Mouse (Mus musculus) ES-E14 (cell line): ENCODE data around the gene Msx1.

Source experiments
- HCFC1 ChIP-seq: IDR thresholded peaks from 2 replicates; pipeline ENCODE4 v1.6.1; 2012; ENCODE audit warnings: low read length, inconsistent platforms, borderline replicate concordance; ENCODE audit not compliant: insufficient read depth
- MAFK ChIP-seq: IDR thresholded peaks from 2 replicates; pipeline ENCODE4 v1.6.1; 2014; ENCODE audit warnings: mild to moderate bottlenecking, low read depth, low read length, inconsistent platforms; ENCODE audit not compliant: insufficient read depth
- ZNF384 ChIP-seq: IDR thresholded peaks from 2 replicates; pipeline ENCODE4 v1.6.1; 2012; ENCODE audit warnings: low read depth, low read length, inconsistent platforms

GRCm38 (mm10) chr5:37797251-37797650 is 27.1 kb downstream of the Msx1 start:
- TF ChIP-seq HCFC1 (no peak), MAFK (no peak), ZNF384 (no peak)
